Mouse (Mus musculus) embryonic facial prominence, embryonic 14.5 days (tissue): Measurements from ENCODE around the gene Msh3. TPM values are rescaled to one million over a fixed set of nuclear protein-coding genes. Genes with fewer than 3 reads are reported as not detected.

Experiments used
- ATAC-seq: fragments of 200-750 bp; cut with Nextera tagmentation; 2 replicates; pipeline ENCODE4 v1.8.0; 2017; ENCODE audit warnings: low read depth, moderate number of reproducible peaks, moderate TSS enrichment
- DNase-seq: peaks from one replicate; pipeline ENCODE4 v3.0.0-alpha.2; 2015; ENCODE audit warnings: low spot score
- H3K27ac ChIP-seq: fragments of 300-500 bp; sonication (generic); replicated peaks from 2 replicates; pipeline ENCODE4 v1.5.1; 2014; ENCODE audit warnings: low read depth, mild to moderate bottlenecking, low read length, moderate library complexity
- H3K27me3 ChIP-seq: fragments of 300-500 bp; sonication (generic); replicated peaks from 2 replicates; pipeline ENCODE4 v1.6.1; 2014; ENCODE audit warnings: low read length; ENCODE audit not compliant: control insufficient read depth, insufficient read depth
- H3K36me3 ChIP-seq: fragments of 300-500 bp; sonication (generic); 2 replicates; pipeline ENCODE4 v1.6.1; 2014; ENCODE audit warnings: low read length, mixed read lengths; ENCODE audit not compliant: control insufficient read depth, insufficient read depth
- H3K4me1 ChIP-seq: fragments of 300-500 bp; sonication (generic); 2 replicates; pipeline ENCODE4 v1.6.1; 2014; ENCODE audit warnings: antibody characterized with exemption, low read length; ENCODE audit not compliant: control insufficient read depth, insufficient read depth
- H3K4me2 ChIP-seq: fragments of 300-500 bp; sonication (generic); 2 replicates; pipeline ENCODE4 v1.6.1; 2014; ENCODE audit warnings: low read depth, mild to moderate bottlenecking, low read length, moderate library complexity, mixed read lengths
- H3K4me3 ChIP-seq: fragments of 300-500 bp; sonication (generic); 2 replicates; pipeline ENCODE4 v1.5.1; 2014; ENCODE audit warnings: low read depth, mild to moderate bottlenecking, low read length
- H3K9ac ChIP-seq: fragments of 300-500 bp; sonication (generic); 2 replicates; pipeline ENCODE4 v1.6.1; 2014; ENCODE audit warnings: low read depth, mild to moderate bottlenecking, low read length, moderate library complexity, mixed read lengths
- H3K9me3 ChIP-seq: fragments of 300-500 bp; sonication (generic); 2 replicates; pipeline ENCODE4 v1.6.1; 2016; ENCODE audit warnings: low read length; ENCODE audit not compliant: control insufficient read depth
- WGBS: fragments of 180-500 bp; shearing (Covaris S2); extraction: QIAGEN DNeasy Blood & Tissue Kit; methylation state at CpG from one replicate; pipeline ENCODE4 v1.1.7; 2014; 5-methylcytosine and 5-hydroxymethylcytosine counted together
- polyA plus RNA-seq: library from polyadenylated mRNA; unstranded; fragments of >200 nt; fragmentation: Nextera tagmentation; extraction: Ambion mirVana; gene quantifications from 2 replicates; pipeline ENCODE4 v1.2.1, GENCODE M21; 2014

The Msh3 gene
- polyA plus RNA-seq, 1 experiment from 2014 or later = 21.9 TPM

DNA sequence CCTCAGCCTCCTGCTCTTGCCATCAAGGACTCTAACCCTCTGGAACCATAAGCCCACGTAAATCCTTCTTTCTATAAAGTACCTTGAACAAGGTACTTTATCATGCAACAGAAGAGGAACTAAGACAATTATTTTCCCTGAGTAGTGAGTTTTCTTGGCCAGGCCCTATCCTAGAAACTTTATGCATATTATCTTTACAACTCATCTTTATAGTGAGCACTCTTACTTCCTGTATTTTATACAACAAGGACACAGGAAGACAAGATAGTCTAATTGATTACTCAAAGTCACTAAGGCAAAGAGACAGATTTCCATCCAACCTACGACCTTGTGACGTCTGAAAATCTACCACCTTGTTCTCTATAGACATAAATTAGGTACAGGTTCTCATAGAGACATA lies 15.0 kb downstream of the Msh3 start:
- no peak for ATAC-seq
- no peak overlapping the region for H3K9ac ChIP-seq
- WGBS = 93% methylated on average over 3 of the region's 3 CpGs
- H3K27me3 ChIP-seq = no peaks in the 10 kb centered on the region
- H3K4me3 ChIP-seq = no peak overlapping the region
- H3K27ac ChIP-seq = no peak overlapping the region
- no peaks in the 10 kb centered on the region for H3K9me3 ChIP-seq
- DNase-seq = no peak
- H3K4me1 ChIP-seq = no peaks in the 10 kb centered on the region
- H3K4me2 ChIP-seq = no peak overlapping the region
- peaks cover 41% of the 10 kb centered on the region for H3K36me3 ChIP-seq

DNA sequence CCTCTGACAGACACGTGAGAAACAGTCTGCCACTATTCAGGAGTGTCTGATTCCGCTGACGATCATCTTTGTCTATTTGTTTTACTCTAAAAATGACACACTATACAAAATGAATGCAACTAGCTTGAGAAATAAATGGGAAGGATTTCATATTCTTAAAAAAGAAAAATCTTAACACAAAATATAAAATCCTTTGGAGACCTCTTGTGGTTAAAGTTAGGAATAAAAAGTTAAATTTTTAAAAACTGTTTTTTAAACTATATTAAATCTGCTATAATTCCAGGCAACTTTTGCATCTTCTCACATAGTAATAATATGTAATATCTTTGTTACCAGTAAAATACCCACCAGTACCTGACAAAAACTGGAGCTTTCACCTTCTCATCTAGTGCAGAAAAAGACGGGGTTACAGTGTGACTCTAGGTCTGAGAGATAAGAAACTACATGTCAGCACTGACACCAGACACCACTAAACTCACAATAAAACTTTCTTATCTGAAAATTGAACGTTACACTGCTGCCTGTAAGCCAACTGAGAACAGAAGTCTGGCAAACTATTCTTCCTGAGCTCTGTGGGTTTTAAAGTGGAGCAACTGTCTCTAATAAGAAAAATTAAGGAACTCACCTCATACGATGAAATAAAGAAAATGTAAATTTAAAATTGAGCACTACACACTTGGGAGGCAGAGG lies 16.9 kb downstream of the Msh3 start:
- H3K9me3 ChIP-seq = no peaks in the 10 kb centered on the region
- DNase-seq (no peak), ATAC-seq (no peak)
- no peaks in the 10 kb centered on the region for H3K27me3 ChIP-seq
- H3K9ac ChIP-seq = no peak overlapping the region
- H3K27ac ChIP-seq = no peak overlapping the region
- no peaks in the 10 kb centered on the region for H3K4me1 ChIP-seq
- H3K4me2 ChIP-seq = no peak overlapping the region
- 81% methylated on average over 6 of the region's 6 CpGs for WGBS
- no peak overlapping the region for H3K4me3 ChIP-seq
- H3K36me3 ChIP-seq = peaks cover 25% of the 10 kb centered on the region; the same call in 1 of the 2 replicates

DNA sequence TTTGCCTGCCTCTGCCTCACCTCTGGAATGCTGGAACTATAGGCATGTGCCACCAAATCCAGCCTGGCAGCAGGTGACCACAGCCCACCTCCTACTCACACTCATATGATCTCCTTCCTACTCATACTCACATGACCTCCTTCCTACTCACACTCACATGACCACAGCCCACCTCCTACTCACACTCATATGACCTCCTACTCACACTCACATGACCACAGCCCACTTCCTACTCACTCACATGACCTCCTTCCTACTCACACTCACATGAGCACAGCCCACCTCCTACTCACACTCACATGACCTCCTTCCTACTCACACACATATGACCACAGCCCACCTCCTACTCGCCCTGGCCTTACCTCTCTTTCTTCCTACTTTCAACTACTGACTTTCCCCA lies 17.9 kb downstream of the Msh3 start:
- ATAC-seq = no peak
- no peak overlapping the region for H3K27ac ChIP-seq
- no peak overlapping the region for H3K9ac ChIP-seq
- H3K36me3 ChIP-seq = peaks cover 19% of the 10 kb centered on the region; the same call in 1 of the 2 replicates
- no peak overlapping the region for H3K4me2 ChIP-seq
- no peaks in the 10 kb centered on the region for H3K4me1 ChIP-seq
- no peak overlapping the region for H3K4me3 ChIP-seq
- H3K9me3 ChIP-seq = no peaks in the 10 kb centered on the region
- WGBS = 100% methylated on average over 1 of the region's 1 CpGs
- H3K27me3 ChIP-seq = no peaks in the 10 kb centered on the region
- DNase-seq = no peak

DNA sequence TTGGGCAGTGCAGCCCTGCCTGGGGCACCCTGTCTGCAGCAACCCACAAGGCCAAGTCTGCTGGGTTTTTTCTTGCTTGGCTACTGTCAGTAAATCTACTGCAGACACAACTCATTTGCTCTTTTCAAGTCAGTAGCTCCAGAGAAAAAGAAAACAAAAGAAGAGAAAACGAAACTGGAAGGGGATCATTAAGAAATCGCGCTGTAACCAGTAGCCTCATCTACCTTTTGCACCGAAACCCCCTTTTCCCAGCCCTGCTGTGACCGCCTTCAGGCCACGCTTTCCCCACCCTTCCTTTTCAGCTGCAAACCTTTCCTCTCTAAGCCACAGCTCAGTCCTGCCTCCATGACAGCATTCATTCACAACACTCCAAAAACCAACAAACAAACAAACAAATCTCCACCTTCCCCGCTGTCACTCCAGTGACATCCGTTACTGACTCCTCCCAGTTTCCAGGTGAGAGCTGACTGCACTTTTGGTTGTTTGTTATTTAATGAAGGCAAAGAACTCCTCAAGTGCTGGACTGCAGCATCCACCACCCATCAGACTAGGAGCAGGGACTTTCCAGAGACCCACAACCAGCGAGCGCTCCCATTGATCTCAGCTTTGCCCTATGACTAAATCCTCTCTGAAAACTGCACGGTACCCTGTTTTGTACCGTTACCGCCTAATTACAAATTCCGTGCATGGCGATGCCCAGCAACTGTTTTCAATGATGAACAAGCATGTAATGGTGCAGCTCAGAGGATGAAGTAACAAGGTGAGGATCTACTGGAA lies 22.5 kb downstream of the Msh3 start:
- H3K9ac ChIP-seq = no peak overlapping the region
- H3K27ac ChIP-seq = no peak overlapping the region
- 84% methylated on average over 15 of the region's 15 CpGs for WGBS
- 0 out of 2 replicates have a peak, but pooled peaks cover 19% of the 10 kb centered on the region for H3K36me3 ChIP-seq
- H3K4me2 ChIP-seq = no peak overlapping the region
- no peaks in the 10 kb centered on the region for H3K4me1 ChIP-seq
- no peaks in the 10 kb centered on the region for H3K9me3 ChIP-seq
- DNase-seq (no peak), ATAC-seq (no peak)
- no peak overlapping the region for H3K4me3 ChIP-seq
- no peaks in the 10 kb centered on the region for H3K27me3 ChIP-seq

DNA sequence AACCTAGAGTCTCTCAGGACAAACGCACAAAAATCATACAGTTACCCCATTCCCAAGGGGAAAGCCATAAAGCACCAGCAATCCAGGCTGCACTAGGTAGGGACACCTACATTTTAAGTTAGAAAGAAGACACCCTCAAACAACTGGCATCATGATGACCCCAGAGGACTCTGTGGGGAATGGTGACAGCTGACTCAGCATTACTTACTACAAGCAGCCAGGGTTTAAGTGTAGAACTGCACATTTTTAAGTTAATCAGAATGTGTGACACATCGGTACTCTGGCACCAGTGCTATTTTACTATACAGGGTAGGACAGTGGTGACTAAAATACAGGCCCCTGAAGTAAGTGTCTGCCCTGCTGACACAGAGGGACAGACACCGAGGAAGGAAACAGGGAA lies 24.2 kb downstream of the Msh3 start:
- Histone ChIP-seq H3K36me3 (0 out of 2 replicates have a peak, but pooled peaks cover 13% of the 10 kb centered on the region), H3K27me3 (no peaks in the 10 kb centered on the region), H3K4me1 (no peaks in the 10 kb centered on the region), H3K9ac (no peak overlapping the region), H3K27ac (no peak overlapping the region), H3K9me3 (no peaks in the 10 kb centered on the region), H3K4me2 (no peak overlapping the region), H3K4me3 (no peak overlapping the region)
- ATAC-seq = no peak
- no peak for DNase-seq
- 90% methylated on average over 3 of the region's 3 CpGs for WGBS

DNA sequence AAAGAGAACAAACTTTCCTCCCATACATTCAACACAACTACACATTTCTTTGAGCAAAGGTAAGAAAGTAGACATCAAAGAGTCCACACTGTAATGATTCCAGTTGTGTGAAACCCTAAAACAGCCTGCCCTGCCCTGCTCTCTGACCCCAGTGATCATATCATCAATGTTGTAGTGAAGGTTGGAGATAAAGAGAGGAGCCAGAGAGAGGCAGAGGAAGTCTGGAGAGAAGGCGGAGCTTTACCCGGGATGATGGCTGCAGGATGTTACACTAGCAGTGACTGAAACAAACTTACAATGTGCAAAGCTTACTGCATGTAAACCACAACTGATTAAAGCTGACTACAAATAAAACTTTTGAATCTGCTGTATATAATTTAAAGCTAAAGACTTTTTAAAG lies 26.8 kb downstream of the Msh3 start:
- DNase-seq (no peak), ATAC-seq (no peak)
- no peaks in the 10 kb centered on the region for H3K27me3 ChIP-seq
- no peak overlapping the region for H3K4me2 ChIP-seq
- no peaks in the 10 kb centered on the region for H3K4me1 ChIP-seq
- no peak overlapping the region for H3K27ac ChIP-seq
- no peaks in the 10 kb centered on the region for H3K9me3 ChIP-seq
- 82% methylated on average over 2 of the region's 2 CpGs for WGBS
- no peak overlapping the region for H3K9ac ChIP-seq
- H3K4me3 ChIP-seq = no peak overlapping the region
- 0 out of 2 replicates have a peak, but pooled peaks cover 15% of the 10 kb centered on the region for H3K36me3 ChIP-seq

DNA sequence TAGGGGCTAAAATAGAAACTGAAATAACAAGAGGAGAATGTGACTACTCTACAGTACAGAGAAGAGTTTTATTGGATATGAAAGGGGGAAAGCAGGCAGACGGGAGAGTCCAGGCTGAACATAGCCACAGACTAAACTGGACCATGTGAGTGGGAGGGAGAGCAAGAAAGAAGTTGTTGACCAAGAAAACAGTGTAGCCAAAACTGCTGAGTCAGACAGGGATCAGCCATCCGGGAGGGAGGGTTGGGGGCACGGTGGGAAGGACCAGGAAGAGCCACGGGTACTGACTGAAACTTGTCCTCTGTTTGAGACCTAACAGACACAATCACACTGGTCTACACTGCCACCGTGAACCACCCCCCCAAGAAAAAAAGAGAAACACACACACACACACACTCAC lies 28.8 kb downstream of the Msh3 start:
- Histone ChIP-seq H3K9ac (no peak overlapping the region), H3K4me1 (no peaks in the 10 kb centered on the region), H3K27ac (no peak overlapping the region), H3K4me3 (no peak overlapping the region), H3K4me2 (no peak overlapping the region), H3K27me3 (no peaks in the 10 kb centered on the region), H3K36me3 (peaks cover 7% of the 10 kb centered on the region; the same call in 1 of the 2 replicates), H3K9me3 (no peaks in the 10 kb centered on the region)
- ATAC-seq = no peak
- WGBS = 61% methylated on average over 5 of the region's 5 CpGs
- no peak for DNase-seq

DNA sequence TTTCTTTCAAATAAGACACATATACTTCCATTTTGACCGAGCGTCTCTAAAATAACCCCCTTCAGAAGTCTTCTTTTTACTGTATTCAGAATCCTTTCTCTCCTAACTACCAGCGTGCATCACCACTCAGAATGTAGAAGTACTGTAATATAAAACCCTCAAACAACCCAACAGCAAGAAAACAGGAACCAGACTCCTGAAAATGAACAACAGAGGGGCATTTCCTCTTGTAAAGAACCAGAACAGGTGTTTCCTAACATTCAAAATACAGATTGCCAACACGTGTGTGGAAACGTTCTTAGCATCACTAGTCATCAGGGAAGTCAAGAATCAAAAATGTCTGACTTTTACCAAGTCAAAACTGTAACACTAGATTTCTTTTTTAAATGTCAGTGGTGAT lies 34.0 kb downstream of the Msh3 start:
- Histone ChIP-seq H3K4me3 (no peak overlapping the region), H3K27ac (no peak overlapping the region), H3K9ac (no peak overlapping the region), H3K4me2 (no peak overlapping the region), H3K27me3 (no peaks in the 10 kb centered on the region), H3K36me3 (peaks cover 8% of the 10 kb centered on the region; the same call in 1 of the 2 replicates), H3K4me1 (peaks cover 2% of the 10 kb centered on the region; the same call in 1 of the 2 replicates), H3K9me3 (no peaks in the 10 kb centered on the region)
- 53% methylated on average over 5 of the region's 5 CpGs for WGBS
- ATAC-seq (no peak), DNase-seq (no peak)
